Mouse (Mus musculus): ENCODE data around the gene Relb. TPM values are rescaled to one million over a fixed set of nuclear protein-coding genes. Genes with fewer than 3 reads are reported as not detected.
A peak's percentile ranks its signal among the peaks of the same experiment; 100 is the strongest.

Relb gene
- polyA plus RNA-seq, 1 experiment, result 75.6 TPM

DNA sequence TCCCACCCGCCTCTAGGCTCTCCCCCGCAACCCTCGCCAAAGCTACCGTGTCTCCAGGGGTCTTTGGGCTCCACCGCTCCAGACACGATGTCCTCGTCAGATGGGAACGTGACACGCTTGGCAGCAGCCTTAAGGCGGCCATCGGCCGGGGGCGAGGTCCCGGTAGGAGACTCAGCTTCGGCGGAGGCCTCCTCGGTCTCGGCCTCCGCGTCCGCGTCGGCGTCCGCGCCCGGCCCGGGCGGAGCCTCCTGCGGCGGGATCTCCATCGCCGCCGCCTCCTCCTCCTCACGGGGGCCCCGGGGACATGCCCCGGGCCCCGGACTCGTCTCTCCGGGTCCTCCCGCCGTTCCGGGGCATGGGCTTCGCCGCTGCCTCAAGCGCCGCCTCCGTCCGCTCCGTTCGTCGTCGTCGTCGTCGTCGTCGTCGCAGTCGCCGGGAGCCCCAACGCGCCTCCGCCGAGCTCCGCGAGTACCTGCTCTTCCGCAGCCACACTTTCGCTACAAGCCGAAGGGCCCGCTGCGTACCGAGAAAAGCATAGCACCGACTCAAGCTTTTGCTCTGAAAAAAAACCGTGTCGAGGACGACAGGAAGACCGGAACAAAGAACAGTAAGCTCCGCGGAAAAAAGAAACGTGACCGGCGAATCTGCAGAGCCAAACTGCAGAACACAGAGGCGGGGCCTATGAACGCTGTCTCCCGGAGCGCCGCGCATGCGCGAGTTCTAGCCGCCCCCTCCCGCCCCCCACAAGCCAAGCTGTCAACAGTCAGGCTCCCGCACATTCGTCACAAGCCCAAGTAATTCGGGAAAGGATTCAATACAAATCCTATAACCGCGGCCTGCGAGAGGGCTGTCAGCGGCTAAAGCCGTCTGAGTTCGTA, 67.2 kb downstream of the Relb start:
- TF ChIP-seq POLR2A (IDR thresholded peaks at IDR 0.05; ENCODE audit: control insufficient read depth, extremely low read depth, insufficient read depth, low read length, poor library complexity) (peak; percentile 61), CTCF (IDR thresholded peaks at IDR 0.05; ENCODE audit: borderline replicate concordance, control insufficient read depth, extremely low read depth, insufficient read depth, low read length, poor library complexity) (no peak)

GRCm38 (mm10) chr7:19561431-19561764, 67.8 kb downstream of the Relb start:
- under 1% methylated on average over 11 of the region's 11 CpGs for WGBS
- Histone ChIP-seq H3K36me3 (ENCODE audit: control insufficient read depth, insufficient read depth, low read length) (no peaks in the 10 kb centered on the region), H3K27me3 (ENCODE audit: control insufficient read depth, insufficient read depth, low read length) (no peaks in the 10 kb centered on the region), H3K4me3 (ENCODE audit: control insufficient read depth, insufficient read depth, low read length) (peak overlapping the region; percentile 96), H3K27ac (ENCODE audit: control insufficient read depth, insufficient read depth, low read length) (no peak overlapping the region), H3K4me1 (replicated peaks; ENCODE audit: control insufficient read depth, insufficient read depth, low read length) (peaks cover 27% of the 10 kb centered on the region)
- DNase-seq, result no peak
- no peak for TF ChIP-seq CTCF (IDR thresholded peaks at IDR 0.05; ENCODE audit: borderline replicate concordance, control insufficient read depth, extremely low read depth, insufficient read depth, low read length, poor library complexity)
- TF ChIP-seq POLR2A (IDR thresholded peaks at IDR 0.05; ENCODE audit: control insufficient read depth, extremely low read depth, insufficient read depth, low read length, poor library complexity), result no peak

More for the DNA sequence above, 67.2 kb downstream of the Relb start:
- WGBS, result under 1% methylated on average over 102 of the region's 102 CpGs
- peak; percentile 83 for DNase-seq
- Histone ChIP-seq H3K27ac (ENCODE audit: control insufficient read depth, insufficient read depth, low read length) (peak overlapping the region; percentile 67; the same call in 1 of the 2 replicates), H3K27me3 (ENCODE audit: control insufficient read depth, insufficient read depth, low read length) (no peaks in the 10 kb centered on the region), H3K4me1 (replicated peaks; ENCODE audit: control insufficient read depth, insufficient read depth, low read length) (peaks cover 27% of the 10 kb centered on the region), H3K4me3 (ENCODE audit: control insufficient read depth, insufficient read depth, low read length) (peak overlapping the region; percentile 96), H3K36me3 (ENCODE audit: control insufficient read depth, insufficient read depth, low read length) (no peaks in the 10 kb centered on the region)

- Histone ChIP-seq H3K4me3 (ENCODE audit: control insufficient read depth, insufficient read depth, low read length) (peak overlapping the region; percentile 96), H3K27ac (ENCODE audit: control insufficient read depth, insufficient read depth, low read length) (no peak overlapping the region), H3K4me1 (replicated peaks; ENCODE audit: control insufficient read depth, insufficient read depth, low read length) (peaks cover 27% of the 10 kb centered on the region), H3K27me3 (ENCODE audit: control insufficient read depth, insufficient read depth, low read length) (no peaks in the 10 kb centered on the region), H3K36me3 (ENCODE audit: control insufficient read depth, insufficient read depth, low read length) (no peaks in the 10 kb centered on the region)
- no peak for DNase-seq
- WGBS, result 2% methylated on average over 11 of the region's 11 CpGs
- no peak for TF ChIP-seq CTCF (IDR thresholded peaks at IDR 0.05; ENCODE audit: borderline replicate concordance, control insufficient read depth, extremely low read depth, insufficient read depth, low read length, poor library complexity)
- TF ChIP-seq POLR2A (IDR thresholded peaks at IDR 0.05; ENCODE audit: control insufficient read depth, extremely low read depth, insufficient read depth, low read length, poor library complexity), result no peak
Measured at GRCm38 (mm10) chr7:19560491-19561260, 68.6 kb downstream of the Relb start.

DNA sequence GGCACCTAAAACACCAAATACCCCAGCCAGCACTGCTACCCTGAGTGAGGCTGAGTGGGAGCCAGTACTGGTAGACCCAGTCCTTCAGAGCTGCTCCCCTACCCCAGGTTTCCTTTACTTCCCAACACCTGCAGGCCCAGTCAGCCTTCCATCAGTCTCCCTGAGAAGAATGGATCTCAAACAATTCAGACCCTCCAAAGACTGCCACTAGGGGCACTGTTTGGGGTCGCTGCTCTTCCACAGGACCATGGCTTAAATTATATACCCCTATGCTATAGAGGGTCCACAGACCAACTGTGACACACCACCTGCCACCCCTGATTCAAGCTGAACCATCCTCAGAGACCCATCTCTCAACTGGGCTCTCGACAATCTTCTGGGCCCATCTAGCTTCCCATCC, 70.3 kb downstream of the Relb start:
- TF ChIP-seq POLR2A (IDR thresholded peaks at IDR 0.05; ENCODE audit: control insufficient read depth, extremely low read depth, insufficient read depth, low read length, poor library complexity) (no peak), CTCF (IDR thresholded peaks at IDR 0.05; ENCODE audit: borderline replicate concordance, control insufficient read depth, extremely low read depth, insufficient read depth, low read length, poor library complexity) (no peak)
- H3K4me1 ChIP-seq (replicated peaks; ENCODE audit: control insufficient read depth, insufficient read depth, low read length), result peaks cover 27% of the 10 kb centered on the region
- peaks cover 2% of the 10 kb centered on the region; the same call in 1 of the 2 replicates for H3K36me3 ChIP-seq (ENCODE audit: control insufficient read depth, insufficient read depth, low read length)
- H3K27ac ChIP-seq (ENCODE audit: control insufficient read depth, insufficient read depth, low read length), result no peak overlapping the region
- 88% methylated on average over 2 of the region's 2 CpGs for WGBS
- peak; percentile 35 for DNase-seq
- H3K4me3 ChIP-seq (ENCODE audit: control insufficient read depth, insufficient read depth, low read length), result no peak overlapping the region
- no peaks in the 10 kb centered on the region for H3K27me3 ChIP-seq (ENCODE audit: control insufficient read depth, insufficient read depth, low read length)

- Histone ChIP-seq H3K4me3 (ENCODE audit: control insufficient read depth, insufficient read depth, low read length) (no peak overlapping the region), H3K4me1 (replicated peaks; ENCODE audit: control insufficient read depth, insufficient read depth, low read length) (peaks cover 27% of the 10 kb centered on the region), H3K27me3 (ENCODE audit: control insufficient read depth, insufficient read depth, low read length) (no peaks in the 10 kb centered on the region), H3K36me3 (ENCODE audit: control insufficient read depth, insufficient read depth, low read length) (peaks cover 4% of the 10 kb centered on the region; the same call in 1 of the 2 replicates), H3K27ac (ENCODE audit: control insufficient read depth, insufficient read depth, low read length) (no peak overlapping the region)
- WGBS, result 95% methylated on average over 6 of the region's 6 CpGs
- TF ChIP-seq POLR2A (IDR thresholded peaks at IDR 0.05; ENCODE audit: control insufficient read depth, extremely low read depth, insufficient read depth, low read length, poor library complexity) (no peak), CTCF (IDR thresholded peaks at IDR 0.05; ENCODE audit: borderline replicate concordance, control insufficient read depth, extremely low read depth, insufficient read depth, low read length, poor library complexity) (no peak)
- DNase-seq, result no peak
Measured at GRCm38 (mm10) chr7:19557982-19558900, 71.0 kb downstream of the Relb start.

Data from thymus, adult 2 months (tissue).